Mouse (Mus musculus) liver, embryonic 13.5 days (tissue): Measurements from ENCODE around the gene Adcy1. TPM values are rescaled to one million over a fixed set of nuclear protein-coding genes. Genes with fewer than 3 reads are reported as not detected.

Experiments used
- ATAC-seq: fragments of 200-750 bp; cut with Nextera tagmentation; 2 replicates; pipeline ENCODE4 v1.8.0; 2017; ENCODE audit warnings: low read depth, mild to moderate bottlenecking, moderate number of reproducible peaks, moderate library complexity
- DNase-seq: peaks from one replicate; pipeline ENCODE4 v3.0.0; 2022
- H3K27ac ChIP-seq: fragments of 300-500 bp; sonication (generic); 2 replicates; pipeline ENCODE4 v1.5.1; 2015; ENCODE audit warnings: moderate library complexity, mild to moderate bottlenecking, inconsistent platforms
- H3K27me3 ChIP-seq: fragments of 300-500 bp; sonication (generic); 2 replicates; pipeline ENCODE4 v1.6.1; 2015; ENCODE audit warnings: mild to moderate bottlenecking, inconsistent platforms
- H3K36me3 ChIP-seq: fragments of 300-500 bp; sonication (generic); 2 replicates; pipeline ENCODE4 v1.6.1; 2015; ENCODE audit warnings: mild to moderate bottlenecking, inconsistent platforms
- H3K4me1 ChIP-seq: fragments of 300-500 bp; sonication (generic); replicated peaks from 2 replicates; pipeline ENCODE4 v1.6.1; 2015; ENCODE audit warnings: inconsistent platforms
- H3K4me2 ChIP-seq: fragments of 300-500 bp; sonication (generic); 2 replicates; pipeline ENCODE4 v1.6.1; 2015; ENCODE audit warnings: inconsistent platforms, mild to moderate bottlenecking, moderate library complexity
- H3K4me3 ChIP-seq: fragments of 300-500 bp; sonication (generic); replicated peaks from 2 replicates; pipeline ENCODE4 v1.5.1; 2015; ENCODE audit warnings: mild to moderate bottlenecking, inconsistent platforms
- H3K9ac ChIP-seq: fragments of 300-500 bp; sonication (generic); 2 replicates; pipeline ENCODE4 v1.6.1; 2015; ENCODE audit warnings: mild to moderate bottlenecking, inconsistent platforms
- H3K9me3 ChIP-seq: fragments of 300-500 bp; sonication (generic); replicated peaks from 2 replicates; pipeline ENCODE4 v1.6.1; 2016; ENCODE audit warnings: inconsistent platforms
- WGBS: fragments of 180-500 bp; shearing (Covaris S2); methylation state at CpG from one replicate; pipeline ENCODE4 v1.1.7; 2015; ENCODE audit not compliant: insufficient replicate concordance; 5-methylcytosine and 5-hydroxymethylcytosine counted together
- polyA plus RNA-seq: library from polyadenylated mRNA; unstranded; fragments of >200 nt; fragmentation: Nextera tagmentation; extraction: Ambion mirVana; gene quantifications from 2 replicates; pipeline ENCODE4 v1.2.1, GENCODE M21; 2015

Gene Adcy1
- polyA plus RNA-seq, 1 experiment from 2014 or later = 0.24 TPM

- Histone ChIP-seq H3K36me3 (no peaks in the 10 kb centered on the region), H3K9ac (no peak overlapping the region), H3K4me2 (no peak overlapping the region), H3K27me3 (no peaks in the 10 kb centered on the region; the same call in 1 of the 2 replicates), H3K4me3 (no peak overlapping the region), H3K4me1 (no peaks in the 10 kb centered on the region), H3K9me3 (no peaks in the 10 kb centered on the region), H3K27ac (no peak overlapping the region)
- 66% methylated on average over 6 of the region's 6 CpGs for WGBS
- ATAC-seq = no peak
- no peak for DNase-seq
These were observed 8.3 kb downstream of the Adcy1 start for GRCm38 (mm10) chr11:7071617-7072016.

GRCm38 (mm10) chr11:7073556-7073955 lies 10.3 kb downstream of the Adcy1 start:
- Histone ChIP-seq H3K4me3 (no peak overlapping the region), H3K9ac (no peak overlapping the region), H3K36me3 (no peaks in the 10 kb centered on the region), H3K4me1 (no peaks in the 10 kb centered on the region), H3K27ac (no peak overlapping the region), H3K4me2 (no peak overlapping the region), H3K9me3 (no peaks in the 10 kb centered on the region), H3K27me3 (no peaks in the 10 kb centered on the region)
- ATAC-seq (no peak), DNase-seq (no peak)
- 54% methylated on average over 3 of the region's 3 CpGs for WGBS

GRCm38 (mm10) chr11:7076510-7076909 lies 13.2 kb downstream of the Adcy1 start:
- Histone ChIP-seq H3K4me3 (no peak overlapping the region), H3K4me1 (no peaks in the 10 kb centered on the region), H3K27ac (no peak overlapping the region), H3K36me3 (no peaks in the 10 kb centered on the region), H3K27me3 (no peaks in the 10 kb centered on the region), H3K9me3 (no peaks in the 10 kb centered on the region), H3K4me2 (no peak overlapping the region), H3K9ac (no peak overlapping the region)
- DNase-seq (no peak), ATAC-seq (no peak)
- 54% methylated on average over 3 of the region's 3 CpGs for WGBS

- DNase-seq (no peak), ATAC-seq (no peak)
- Histone ChIP-seq H3K9ac (no peak overlapping the region), H3K4me3 (no peak overlapping the region), H3K9me3 (no peaks in the 10 kb centered on the region), H3K4me1 (no peaks in the 10 kb centered on the region), H3K4me2 (no peak overlapping the region), H3K27me3 (no peaks in the 10 kb centered on the region), H3K36me3 (no peaks in the 10 kb centered on the region), H3K27ac (no peak overlapping the region)
- 73% methylated on average over 1 of the region's 1 CpGs for WGBS
These were observed 18.6 kb downstream of the Adcy1 start for GRCm38 (mm10) chr11:7081893-7082292.

- H3K36me3 ChIP-seq = no peaks in the 10 kb centered on the region
- 74% methylated on average over 1 of the region's 1 CpGs for WGBS
- no peaks in the 10 kb centered on the region for H3K4me1 ChIP-seq
- ATAC-seq = no peak
- H3K4me2 ChIP-seq = no peak overlapping the region
- H3K27ac ChIP-seq = no peak overlapping the region
- no peak overlapping the region for H3K9ac ChIP-seq
- DNase-seq = no peak
- no peaks in the 10 kb centered on the region for H3K27me3 ChIP-seq
- no peaks in the 10 kb centered on the region for H3K9me3 ChIP-seq
- H3K4me3 ChIP-seq = no peak overlapping the region
These were observed 20.6 kb downstream of the Adcy1 start for GRCm38 (mm10) chr11:7083911-7084310.

- ATAC-seq (no peak), DNase-seq (no peak)
- Histone ChIP-seq H3K4me3 (no peak overlapping the region), H3K27me3 (no peaks in the 10 kb centered on the region), H3K36me3 (no peaks in the 10 kb centered on the region), H3K4me1 (no peaks in the 10 kb centered on the region), H3K4me2 (no peak overlapping the region), H3K27ac (no peak overlapping the region), H3K9me3 (no peaks in the 10 kb centered on the region), H3K9ac (no peak overlapping the region)
- WGBS = 53% methylated on average over 5 of the region's 5 CpGs
These were observed 21.9 kb downstream of the Adcy1 start for GRCm38 (mm10) chr11:7085184-7085583.

GRCm38 (mm10) chr11:7091120-7091519 lies 27.8 kb downstream of the Adcy1 start:
- no peak overlapping the region for H3K4me3 ChIP-seq
- no peaks in the 10 kb centered on the region for H3K4me1 ChIP-seq
- H3K36me3 ChIP-seq = no peaks in the 10 kb centered on the region
- H3K9ac ChIP-seq = no peak overlapping the region
- ATAC-seq = no peak
- no peaks in the 10 kb centered on the region for H3K27me3 ChIP-seq
- 70% methylated on average over 5 of the region's 5 CpGs for WGBS
- H3K27ac ChIP-seq = no peak overlapping the region
- H3K4me2 ChIP-seq = no peak overlapping the region
- no peak for DNase-seq
- H3K9me3 ChIP-seq = no peaks in the 10 kb centered on the region; the same call in 1 of the 2 replicates

- Histone ChIP-seq H3K9me3 (no peaks in the 10 kb centered on the region; the same call in 1 of the 2 replicates), H3K27me3 (no peaks in the 10 kb centered on the region), H3K4me1 (no peaks in the 10 kb centered on the region), H3K27ac (no peak overlapping the region), H3K36me3 (no peaks in the 10 kb centered on the region), H3K4me2 (no peak overlapping the region), H3K9ac (no peak overlapping the region), H3K4me3 (no peak overlapping the region)
- ATAC-seq = no peak
- DNase-seq = no peak
- WGBS = 80% methylated on average over 6 of the region's 6 CpGs
These were observed 31.6 kb downstream of the Adcy1 start for GRCm38 (mm10) chr11:7094844-7095243.

GRCm38 (mm10) chr11:7101674-7102073 lies 38.4 kb downstream of the Adcy1 start:
- Histone ChIP-seq H3K4me2 (no peak overlapping the region), H3K27ac (no peak overlapping the region), H3K9ac (no peak overlapping the region), H3K36me3 (no peaks in the 10 kb centered on the region), H3K4me3 (no peak overlapping the region), H3K27me3 (no peaks in the 10 kb centered on the region), H3K9me3 (no peaks in the 10 kb centered on the region), H3K4me1 (no peaks in the 10 kb centered on the region)
- 62% methylated on average over 6 of the region's 6 CpGs for WGBS
- ATAC-seq (no peak), DNase-seq (no peak)

GRCm38 (mm10) chr11:7102256-7103194 lies 39.2 kb downstream of the Adcy1 start:
- ATAC-seq (no peak), DNase-seq (no peak)
- no peak overlapping the region for H3K27ac ChIP-seq
- 55% methylated on average over 14 of the region's 14 CpGs for WGBS
- H3K36me3 ChIP-seq = no peaks in the 10 kb centered on the region
- no peaks in the 10 kb centered on the region for H3K27me3 ChIP-seq
- H3K9me3 ChIP-seq = no peaks in the 10 kb centered on the region
- H3K4me3 ChIP-seq = no peak overlapping the region
- H3K9ac ChIP-seq = no peak overlapping the region
- H3K4me2 ChIP-seq = no peak overlapping the region
- no peaks in the 10 kb centered on the region for H3K4me1 ChIP-seq

- 56% methylated on average over 8 of the region's 8 CpGs for WGBS
- H3K9me3 ChIP-seq = no peaks in the 10 kb centered on the region
These were observed 42.0 kb downstream of the Adcy1 start for GRCm38 (mm10) chr11:7105337-7105736.

GRCm38 (mm10) chr11:7109131-7109530 lies 45.8 kb downstream of the Adcy1 start:
- Histone ChIP-seq H3K9ac (no peak overlapping the region), H3K4me3 (no peak overlapping the region), H3K27ac (no peak overlapping the region), H3K36me3 (no peaks in the 10 kb centered on the region), H3K9me3 (no peaks in the 10 kb centered on the region), H3K4me1 (no peaks in the 10 kb centered on the region), H3K4me2 (no peak overlapping the region), H3K27me3 (no peaks in the 10 kb centered on the region)
- 63% methylated on average over 4 of the region's 4 CpGs for WGBS
- ATAC-seq (no peak), DNase-seq (no peak)

More at GRCm38 (mm10) chr11:7105337-7105736, 42.0 kb downstream of the Adcy1 start:
- ATAC-seq = no peak
- no peak overlapping the region for H3K4me3 ChIP-seq
- H3K4me2 ChIP-seq = no peak overlapping the region
- no peak for DNase-seq
- no peaks in the 10 kb centered on the region for H3K27me3 ChIP-seq
- H3K36me3 ChIP-seq = no peaks in the 10 kb centered on the region
- H3K9ac ChIP-seq = no peak overlapping the region
- H3K27ac ChIP-seq = no peak overlapping the region
- no peaks in the 10 kb centered on the region for H3K4me1 ChIP-seq
